Mouse (Mus musculus) cerebellum, adult 2 months (tissue): ENCODE results near the gene Ecd. TPM values are rescaled to one million over a fixed set of nuclear protein-coding genes. Genes with fewer than 3 reads are reported as not detected.

ENCODE experiments used
- DNase-seq, 2 experiments: peaks; one replicate each; pipeline ENCODE4 v3.0.0; 2021
- H3K27ac ChIP-seq: fragments of 200-500 bp; 2 replicates; pipeline ENCODE4 v1.5.1; 2012; ENCODE audit warnings: low read length, control low read depth, inconsistent platforms; ENCODE audit not compliant: insufficient read depth
- H3K27me3 ChIP-seq: fragments of 200-500 bp; 2 replicates; pipeline ENCODE4 v1.6.1; 2012; ENCODE audit warnings: inconsistent platforms, mild to moderate bottlenecking, low read length, moderate library complexity; ENCODE audit not compliant: control insufficient read depth, insufficient read depth
- H3K4me1 ChIP-seq: fragments of 200-500 bp; 2 replicates; pipeline ENCODE4 v1.6.1; 2011; ENCODE audit warnings: low read length; ENCODE audit not compliant: control insufficient read depth, insufficient read depth
- H3K4me3 ChIP-seq: fragments of 200-500 bp; replicated peaks from 2 replicates; pipeline ENCODE3; 2011; ENCODE audit warnings: mild to moderate bottlenecking, low read depth, low read length, control low read depth; ENCODE audit not compliant: insufficient read depth
- CTCF ChIP-seq: fragments of 200-500 bp; IDR thresholded peaks from 2 replicates; pipeline ENCODE4 v1.5.1; 2011; ENCODE audit warnings: low read depth, mild to moderate bottlenecking, control low read depth, low read length, moderate library complexity, borderline replicate concordance; ENCODE audit not compliant: insufficient read depth
- POLR2A ChIP-seq: fragments of 200-500 bp; IDR thresholded peaks from 2 replicates; pipeline ENCODE4 v1.6.1; 2011; ENCODE audit warnings: low read length, control low read depth, borderline replicate concordance; ENCODE audit not compliant: insufficient read depth
- WGBS: fragments of 180-500 bp; shearing (Covaris S2); methylation state at CpG from one replicate; pipeline ENCODE4 v1.1.7; 2018; 5-methylcytosine and 5-hydroxymethylcytosine counted together
- polyA plus RNA-seq: library from polyadenylated mRNA; depleted of rRNA; stranded (reverse); fragments of >200 nt; gene quantifications from 2 replicates; pipeline ENCODE4 v1.2.3, GENCODE M21; 2012; rRNA removed

The Ecd gene
- polyA plus RNA-seq, 1 experiment = 32.1 TPM

- no peak for TF ChIP-seq POLR2A
- no peak for TF ChIP-seq CTCF
- 81% methylated on average over 3 of the region's 3 CpGs for WGBS
- Histone ChIP-seq H3K4me1 (no peaks in the 10 kb centered on the region), H3K4me3 (no peak overlapping the region), H3K27me3 (no peaks in the 10 kb centered on the region), H3K27ac (no peak overlapping the region)
- DNase-seq = no peak
Observed at GRCm38 (mm10) chr14:20298131-20298530, 49.8 kb downstream of the Ecd start.

GRCm38 (mm10) chr14:20297616-20298015, 50.3 kb downstream of the Ecd start:
- H3K27me3 ChIP-seq = no peaks in the 10 kb centered on the region
- TF ChIP-seq CTCF (no peak), POLR2A (no peak)
- H3K4me3 ChIP-seq = no peak overlapping the region
- DNase-seq = no peak
- H3K4me1 ChIP-seq = no peaks in the 10 kb centered on the region
- no peak overlapping the region for H3K27ac ChIP-seq
- 68% methylated on average over 3 of the region's 3 CpGs for WGBS

DNA sequence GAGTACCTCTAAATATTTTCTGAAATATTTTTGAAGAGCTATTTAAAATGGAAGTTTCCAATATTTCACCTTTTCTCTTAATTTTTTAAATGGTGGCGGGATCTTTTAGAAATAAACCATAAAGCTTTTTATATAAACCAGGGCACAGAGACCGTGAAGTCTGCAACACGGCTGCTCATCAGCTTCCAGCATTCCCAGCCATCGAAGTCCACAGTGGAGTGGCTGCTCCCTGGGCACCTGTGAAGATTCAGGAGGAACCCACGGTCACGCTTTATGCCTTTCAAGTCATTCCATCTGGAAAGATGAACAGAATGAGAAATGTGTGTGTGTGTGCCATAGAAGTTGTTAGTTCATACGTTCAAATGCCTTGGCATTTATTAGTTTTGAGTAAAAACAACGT, 53.0 kb downstream of the Ecd start:
- WGBS = 17% methylated on average over 8 of the region's 8 CpGs

DNA sequence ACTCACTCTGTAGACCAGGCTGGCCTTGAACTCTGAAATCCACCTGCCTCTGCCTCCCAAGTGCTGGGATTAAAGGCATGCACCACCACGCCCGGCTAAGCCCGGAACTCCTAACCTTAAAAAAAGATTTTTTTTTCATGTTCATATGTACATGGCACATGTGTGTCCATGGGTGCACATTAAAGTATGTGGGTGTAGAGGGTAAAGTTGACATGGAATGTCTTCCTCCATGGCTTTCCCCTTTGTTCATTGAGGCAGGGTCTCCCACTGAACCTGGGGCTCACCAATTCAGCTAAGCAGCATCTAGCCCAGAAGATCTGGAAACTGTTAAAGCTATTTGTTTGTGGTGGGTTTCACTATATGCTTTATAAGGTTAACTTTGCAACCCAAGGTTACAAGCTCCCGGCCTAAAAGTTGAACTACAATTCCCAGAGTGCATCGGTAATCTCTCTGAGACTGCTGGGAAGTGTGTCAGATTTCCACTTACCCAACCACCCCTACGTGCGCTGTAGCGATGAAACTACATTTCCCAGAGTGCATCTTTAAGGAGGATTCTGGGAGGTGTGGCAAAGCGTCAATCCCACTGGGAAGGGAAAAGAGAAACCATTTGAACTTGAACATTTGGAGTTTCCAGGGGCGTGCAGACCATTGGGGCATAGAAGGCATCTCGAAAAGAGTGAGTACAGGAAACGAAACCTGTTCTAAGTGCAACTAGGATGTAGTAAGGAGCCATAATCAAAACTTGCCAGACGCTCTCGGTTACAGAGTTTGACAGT, 53.6 kb downstream of the Ecd start, which contains the start of gene Nudt13:
Nudt13 (plus strand) TSS at position 581 of the 776 bp plus-strand sequence.
- H3K27ac ChIP-seq = no peak within 1 kb of the TSS
- peak; percentile 84 to 93 for DNase-seq
- H3K4me1 ChIP-seq = no peaks in the 10 kb centered on the region
- TF ChIP-seq CTCF (no peak), POLR2A (peak; percentile 49; the same call in 1 of the 2 replicates)
- H3K4me3 ChIP-seq = peak within 1 kb of the TSS; percentile 72
- no peaks in the 10 kb centered on the region for H3K27me3 ChIP-seq
- WGBS = 22% methylated on average over 14 of the region's 14 CpGs

More for the DNA sequence above, 53.0 kb downstream of the Ecd start:
- peak overlapping the region; percentile 72 for H3K4me3 ChIP-seq
- no peak for DNase-seq
- H3K27ac ChIP-seq = no peak overlapping the region
- no peaks in the 10 kb centered on the region for H3K4me1 ChIP-seq
- no peaks in the 10 kb centered on the region for H3K27me3 ChIP-seq
- no peak for TF ChIP-seq CTCF
- TF ChIP-seq POLR2A = no peak

DNA sequence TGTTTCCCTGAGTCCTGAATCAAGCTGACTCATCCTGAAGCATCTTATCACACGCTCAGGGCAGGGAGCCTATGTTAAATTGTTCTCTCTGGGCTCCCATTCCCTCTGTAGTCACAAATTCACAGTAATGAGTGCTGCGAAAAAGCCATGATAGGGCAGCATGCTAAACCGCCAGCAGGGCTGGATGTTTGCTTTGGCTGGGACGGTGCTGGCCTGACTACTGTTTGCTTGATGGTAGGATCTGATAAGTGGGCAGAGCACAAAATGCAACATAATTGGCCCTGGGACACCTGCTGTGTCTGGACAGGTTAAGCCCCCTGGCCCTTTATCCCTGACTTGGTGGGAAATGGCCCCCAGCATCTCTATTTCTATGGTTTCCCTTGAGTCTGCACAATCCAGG, 56.5 kb downstream of the Ecd start:
- WGBS = 70% methylated on average over 4 of the region's 4 CpGs
- no peak for TF ChIP-seq POLR2A
- no peak for TF ChIP-seq CTCF
- H3K4me3 ChIP-seq = no peak overlapping the region
- no peaks in the 10 kb centered on the region for H3K4me1 ChIP-seq
- DNase-seq = no peak
- H3K27me3 ChIP-seq = no peaks in the 10 kb centered on the region
- H3K27ac ChIP-seq = no peak overlapping the region

Other genes starting within 250 kb of the Ecd start
- gene Saysd1, start 209.6 kb downstream of the Ecd start, polyA plus RNA-seq = 7.5 and 7.8 TPM in 2 replicates
- 0.85 and 1.1 TPM in 2 replicates for gene Kcnk5, start 166.3 kb downstream of the Ecd start, polyA plus RNA-seq
- not detected in 2 replicates for gene Kcnk16, start 78.9 kb downstream of the Ecd start, polyA plus RNA-seq
- 27.1 and 27.6 TPM in 2 replicates for gene Nudt13, start 53.4 kb downstream of the Ecd start, polyA plus RNA-seq
- 53.0 and 59.0 TPM in 2 replicates for gene Fam149b, start within 50 bp of the Ecd start, polyA plus RNA-seq
- 55.9 and 57.7 TPM in 2 replicates for gene Dnajc9, start 40.8 kb upstream of the Ecd start, polyA plus RNA-seq
- 52.8 and 53.5 TPM in 2 replicates for gene Mrps16, start 45.5 kb upstream of the Ecd start, polyA plus RNA-seq
- gene Cfap70, start 104.1 kb upstream of the Ecd start, polyA plus RNA-seq = 0.38 and 0.76 TPM in 2 replicates
- gene Anxa7, start 132.0 kb upstream of the Ecd start, polyA plus RNA-seq = 69.6 and 72.2 TPM in 2 replicates
- 1.1 TPM in 2 replicates for gene Mss51, start 148.8 kb upstream of the Ecd start, polyA plus RNA-seq
- 141 and 142 TPM in 2 replicates for gene Ppp3cb, start 198.5 kb upstream of the Ecd start, polyA plus RNA-seq